Mouse (Mus musculus): Measurements from ENCODE around the gene Vmn2r60. TPM values are rescaled to one million over a fixed set of nuclear protein-coding genes. Genes with fewer than 3 reads are reported as not detected.
"Not testable (repeated sequence)": the region's sequence is repeated elsewhere in the genome, so short reads cannot be mapped to it uniquely, and the experiment has no call there.

The Vmn2r60 gene
- under 1 TPM; 0.05 to 0.07 TPM for total RNA-seq (2021)

DNA sequence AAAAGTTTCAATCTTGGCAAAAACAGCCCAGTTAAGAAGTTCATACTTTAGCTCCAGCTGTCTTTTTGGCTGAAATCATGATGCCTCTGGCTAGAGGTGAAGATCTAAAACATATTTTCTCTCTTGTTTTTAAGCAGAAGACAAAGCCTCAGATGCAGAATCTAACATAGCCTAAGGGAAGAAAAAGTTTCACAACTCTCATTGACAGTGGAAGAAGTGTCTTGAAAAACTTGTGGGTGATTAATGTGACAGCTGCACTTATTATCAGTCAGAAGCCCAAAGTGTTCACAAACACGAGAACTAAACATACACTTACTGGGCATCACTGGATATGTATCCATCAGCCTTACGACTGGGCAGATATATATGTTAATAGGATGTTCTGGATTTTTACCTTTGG, at the start of gene Vmn2r60:
Gene Vmn2r60 (plus strand): TSS at position 301 of the 400 bp plus-strand sequence.
- intact Hi-C loops (cut with DNase I), result no loop called here
- no peak for DNase-seq (ENCODE audit: low spot score in 2 of 2)

DNA sequence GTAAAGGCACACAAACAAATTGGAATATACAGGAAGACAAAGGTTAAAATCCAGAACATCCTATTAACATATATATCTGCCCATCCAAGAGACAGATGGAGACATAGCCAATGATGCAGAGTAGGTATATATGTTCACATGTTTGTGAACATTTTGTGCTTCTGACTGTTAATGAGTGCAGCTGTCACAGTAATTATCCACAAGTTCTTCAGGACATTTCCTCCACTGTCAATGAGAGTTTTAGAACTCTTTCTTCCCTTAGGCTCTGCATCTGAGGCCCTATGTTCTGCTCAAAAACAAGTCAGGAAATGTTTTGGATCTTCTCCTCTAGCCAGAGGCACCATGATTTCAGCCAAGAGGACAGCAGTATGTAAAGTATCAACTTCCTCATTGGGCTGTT, 48.6 kb upstream of the Vmn2r60 start, which contains the start of gene Vmn2r59:
Gene Vmn2r59 (minus strand): TSS at position 101 of the 400 bp plus-strand sequence.
- no peak for DNase-seq (ENCODE audit: low spot score in 2 of 2)
- intact Hi-C loops (cut with DNase I), result loop anchor here (10.0 kb wide), 1 partner anchor 64 kb away; no protein-coding TSS in a partner anchor

DNA sequence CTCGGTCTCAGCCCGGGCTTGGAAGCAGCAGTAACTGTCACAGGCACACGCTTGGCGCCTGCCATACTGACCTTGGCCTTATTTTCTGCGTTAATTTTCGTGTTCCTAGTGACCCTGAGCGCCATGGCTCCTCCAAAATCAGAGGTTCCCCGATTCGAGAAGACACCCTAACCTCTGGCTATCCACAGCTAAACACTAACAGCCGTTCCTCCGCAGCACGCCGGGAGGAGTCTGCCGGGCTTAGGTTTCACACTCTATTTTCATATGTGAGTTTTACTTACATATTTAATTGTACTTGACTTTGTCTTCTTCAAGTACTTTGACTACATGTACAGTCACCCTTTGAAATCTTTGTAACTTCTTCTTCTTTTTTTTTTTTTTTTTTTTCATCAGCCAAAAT, 509 bp upstream of the Vmn2r60 start:
- intact Hi-C loops (cut with DNase I), result not testable (repeated sequence)

More for the DNA sequence above, 509 bp upstream of the Vmn2r60 start:
- not testable (repeated sequence) for DNase-seq (ENCODE audit: low spot score in 2 of 2)

Other genes with a start within 250 kb of the Vmn2r60 start
- gene Vmn2r58, start 235.1 kb upstream of the Vmn2r60 start, total RNA-seq (2021), result not detected
- not detected for gene Vmn2r59, start 48.7 kb upstream of the Vmn2r60 start, total RNA-seq (2021)
- gene Vmn2r61, start 152.3 kb downstream of the Vmn2r60 start, total RNA-seq (2021), result not detected